Mouse (Mus musculus) olfactory bulb, adult 2 months (tissue): ENCODE measurements at regions not wholly inside any gene's neighbourhood (a gene's known extent, or its start where the extent isn't known, plus 50 kb on each side); places are given as distances from the start of the nearest gene placed in this dataset.

Source experiments
- CTCF ChIP-seq: fragments of 200-500 bp; IDR thresholded peaks from 2 replicates; pipeline ENCODE4 v1.5.1; 2012; ENCODE audit warnings: low read depth, mild to moderate bottlenecking, low read length, moderate library complexity; ENCODE audit not compliant: insufficient read depth
- POLR2A ChIP-seq: fragments of 200-500 bp; IDR thresholded peaks from 2 replicates; pipeline ENCODE4 v1.6.1; 2012; ENCODE audit warnings: mild to moderate bottlenecking, low read depth, low read length, moderate library complexity; ENCODE audit not compliant: insufficient read depth

DNA sequence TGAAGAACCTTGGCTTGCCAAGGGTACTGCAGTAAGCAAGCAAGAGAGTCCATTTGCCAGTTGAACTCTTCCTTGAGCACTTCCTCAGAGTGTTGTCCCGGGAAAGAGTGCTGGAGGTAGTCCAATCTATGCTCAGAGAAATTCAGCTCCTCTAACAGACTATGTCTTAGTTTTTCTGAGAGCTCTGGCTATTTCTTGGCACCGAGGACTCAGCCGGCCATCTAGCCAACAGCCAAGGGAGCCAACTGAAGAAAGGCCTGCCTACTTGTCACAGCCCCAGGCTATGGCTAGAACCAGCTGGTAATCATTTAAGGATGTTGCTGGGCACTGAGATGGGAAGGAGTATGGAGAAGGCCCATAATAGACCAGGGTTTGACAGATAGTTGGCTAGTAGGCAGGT lies 70.8 kb upstream of the Pja1 start:
- TF ChIP-seq CTCF = no peak
- no peak for TF ChIP-seq POLR2A
